Mouse (Mus musculus): ENCODE data around the gene Olfml2a. TPM values are rescaled to one million over a fixed set of nuclear protein-coding genes. Genes with fewer than 3 reads are reported as not detected.
A peak's percentile ranks its signal among the peaks of the same experiment; 100 is the strongest.

Gene Olfml2a
- polyA plus RNA-seq, 1 experiment from 2014 or later: 4.9 TPM

DNA sequence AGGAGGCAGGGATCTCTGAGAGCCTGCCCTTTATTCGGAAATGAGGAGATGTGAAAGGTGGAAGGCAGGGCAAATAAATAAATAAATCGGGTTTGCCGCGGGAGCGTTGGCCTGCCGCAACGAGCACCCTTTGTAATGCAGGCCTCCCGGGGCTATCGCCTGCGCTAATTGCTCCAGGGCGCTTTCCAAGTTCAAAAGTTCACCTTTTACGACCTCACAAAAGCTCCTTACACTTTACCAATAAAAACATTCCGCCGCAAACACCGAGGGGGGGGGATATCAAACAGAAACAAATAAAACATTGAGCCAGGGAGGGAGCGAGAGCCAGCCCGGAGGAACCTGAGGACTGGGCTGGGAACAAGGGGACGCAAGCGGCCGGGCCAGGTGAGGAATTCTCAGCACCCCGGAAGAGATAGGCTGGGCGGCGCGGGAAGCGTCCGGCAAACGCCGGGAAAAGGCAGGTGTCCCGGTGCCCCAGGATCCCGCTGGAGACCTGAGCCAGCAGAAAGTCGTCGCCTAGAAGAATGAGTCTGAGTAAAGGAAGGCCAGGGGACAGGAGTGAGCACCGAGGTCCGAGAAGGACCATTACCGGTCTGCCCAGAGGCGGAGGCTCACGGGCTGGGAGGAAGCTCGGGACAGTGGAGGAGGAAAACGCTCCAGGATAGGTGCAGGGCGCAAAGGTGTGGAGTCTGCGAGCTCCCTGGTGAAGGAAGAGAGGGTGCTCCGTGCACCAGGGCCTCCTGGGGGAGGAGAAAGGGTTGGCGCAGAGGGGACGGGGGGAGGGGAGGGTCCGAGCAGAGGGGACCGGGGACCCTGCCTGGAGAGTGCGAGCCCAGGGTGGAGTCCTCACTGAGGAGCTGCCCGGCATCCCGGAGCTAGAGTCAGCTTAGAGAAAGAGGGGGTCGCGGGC is 6.4 kb upstream of the Olfml2a start:
- peak overlapping the region; percentile 55 for H3K27ac ChIP-seq

DNA sequence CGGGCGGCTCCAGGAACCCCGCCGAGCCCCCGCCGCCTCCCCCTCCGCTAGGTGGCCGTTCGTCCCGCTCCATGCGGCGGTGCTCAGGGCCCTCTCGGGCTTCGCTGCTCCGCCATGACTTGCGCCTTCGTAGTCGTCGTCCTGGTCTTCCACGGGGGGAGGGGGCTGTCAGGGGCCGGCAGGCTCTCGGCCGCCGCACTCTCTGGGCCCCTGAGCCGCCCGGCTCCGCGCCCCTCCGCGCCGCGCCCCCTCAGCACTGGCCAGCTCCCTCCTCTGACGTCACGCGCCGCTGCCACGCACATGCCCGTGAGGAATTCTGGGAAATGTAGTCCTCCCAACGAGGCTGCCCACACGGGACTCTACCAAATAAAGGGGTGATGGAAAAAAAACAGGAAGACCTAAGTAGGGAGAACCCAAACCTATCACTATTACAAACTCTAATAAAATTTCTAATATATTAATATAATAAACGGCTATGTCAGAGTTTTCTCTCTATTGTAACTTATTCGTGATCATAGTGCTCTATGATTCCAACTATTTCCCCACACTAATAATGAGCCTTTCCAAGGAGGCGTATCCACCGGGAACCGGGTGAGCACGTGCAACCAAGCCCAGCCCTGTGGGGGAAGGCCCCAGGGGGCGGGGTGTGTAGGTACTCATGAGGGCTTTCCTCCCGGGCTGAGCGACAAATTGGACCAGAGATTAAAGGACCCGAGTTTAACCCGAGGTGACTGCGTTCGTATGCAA is 5.5 kb upstream of the Olfml2a start:
- peak; percentile 94 for ATAC-seq (ENCODE audit: low FRiP score)
- peaks cover 17% of the 10 kb centered on the region for H3K4me1 ChIP-seq
- peak overlapping the region; percentile 82 for H3K4me3 ChIP-seq
- under 1% methylated on average over 41 of the region's 53 CpGs for WGBS
- H3K4me2 ChIP-seq (replicated peaks): peak overlapping the region; percentile 94
- peak overlapping the region; percentile 86 for H3K9ac ChIP-seq
- H3K27me3 ChIP-seq: no peaks in the 10 kb centered on the region
- H3K9me3 ChIP-seq (replicated peaks): no peaks in the 10 kb centered on the region
- H3K27ac ChIP-seq: peak overlapping the region; percentile 55
- H3K36me3 ChIP-seq: no peaks in the 10 kb centered on the region

More for the DNA sequence above, 6.4 kb upstream of the Olfml2a start:
- Histone ChIP-seq H3K4me2 (replicated peaks) (peak overlapping the region; percentile 94), H3K9me3 (replicated peaks) (no peaks in the 10 kb centered on the region), H3K9ac (peak overlapping the region; percentile 86), H3K36me3 (no peaks in the 10 kb centered on the region), H3K27me3 (no peaks in the 10 kb centered on the region), H3K4me3 (peak overlapping the region; percentile 82), H3K4me1 (peaks cover 16% of the 10 kb centered on the region)
- under 1% methylated on average over 51 of the region's 51 CpGs for WGBS
- peak; percentile 73 for ATAC-seq (ENCODE audit: low FRiP score)

DNA sequence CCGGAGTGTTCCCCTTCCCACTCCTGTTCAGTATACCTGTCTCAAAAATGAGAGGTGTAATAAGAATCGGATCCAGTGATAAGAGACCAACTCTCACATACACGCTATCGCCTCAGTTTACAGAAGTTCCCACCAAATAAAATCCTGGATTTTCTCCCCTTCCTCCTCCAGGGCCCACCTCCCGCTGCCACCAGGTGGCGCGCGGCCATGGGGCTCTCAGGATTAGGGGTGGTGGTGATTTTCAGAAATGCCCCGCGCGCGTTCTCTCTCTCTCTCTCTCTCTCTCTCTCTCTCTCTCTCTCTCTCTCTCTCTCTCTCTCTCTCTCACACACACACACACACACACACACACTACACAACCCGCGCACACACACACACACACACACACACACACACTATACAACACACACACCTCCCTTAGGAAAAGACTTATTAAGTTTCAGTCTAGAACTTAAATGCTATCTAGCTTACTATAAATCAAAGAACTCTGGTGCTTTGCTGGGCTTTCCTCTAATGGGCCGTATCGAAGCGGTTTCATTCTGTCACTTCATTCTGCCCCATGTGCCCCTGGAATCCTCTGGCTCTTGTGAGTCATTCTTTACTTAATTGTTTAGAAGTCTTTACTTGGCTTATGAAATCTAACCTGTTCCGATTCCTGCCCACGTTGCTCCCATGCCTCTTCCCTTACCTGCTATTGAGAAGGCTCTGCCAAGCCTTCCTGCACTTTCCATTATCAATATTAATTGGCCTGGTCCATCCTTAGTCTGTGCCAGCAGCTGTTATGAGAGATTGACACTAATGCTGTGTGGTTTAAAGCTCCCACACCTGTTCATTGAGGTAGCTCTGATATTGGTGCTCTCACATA is 4.4 kb upstream of the Olfml2a start, which contains the start of gene Nr6a1:
Gene Nr6a1, minus strand, starts transcription at position 574 of the 865 bp plus-strand sequence.
- Histone ChIP-seq H3K4me2 (replicated peaks) (peak within 1 kb of the TSS; percentile 94), H3K36me3 (no peaks in the 10 kb centered on the region), H3K9ac (no peak within 1 kb of the TSS), H3K9me3 (replicated peaks) (no peaks in the 10 kb centered on the region), H3K4me3 (peak within 1 kb of the TSS; percentile 42), H3K4me1 (peaks cover 23% of the 10 kb centered on the region), H3K27ac (no peak within 1 kb of the TSS), H3K27me3 (peaks cover 3% of the 10 kb centered on the region; the same call in 1 of the 2 replicates)
- peak; percentile 52 for ATAC-seq (ENCODE audit: low FRiP score)
- WGBS: 10% methylated on average over 18 of the region's 19 CpGs

DNA sequence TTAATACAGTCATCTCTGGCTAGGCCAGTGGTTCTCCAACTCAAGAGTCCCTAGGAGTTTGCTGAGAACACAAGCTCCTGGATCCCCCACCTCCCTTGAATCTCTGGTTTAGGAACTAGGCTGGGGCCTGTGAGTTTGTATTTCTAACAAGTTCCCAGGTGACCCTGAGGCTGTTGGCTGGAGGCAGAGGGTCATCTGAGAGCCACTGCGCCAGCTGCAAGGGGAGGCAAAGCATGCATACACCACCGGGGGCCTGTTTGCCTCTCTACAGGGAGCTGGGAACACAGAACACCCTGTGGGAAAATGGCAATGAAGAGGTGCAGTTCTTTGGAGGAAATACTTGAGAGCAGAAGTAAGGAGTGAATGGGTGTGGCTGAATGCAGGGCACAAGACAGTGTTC is 1.5 kb upstream of the Olfml2a start:
- no peaks in the 10 kb centered on the region for H3K9me3 ChIP-seq (replicated peaks)
- no peak for ATAC-seq (ENCODE audit: low FRiP score)
- no peak overlapping the region for H3K9ac ChIP-seq
- peaks cover 20% of the 10 kb centered on the region for H3K4me1 ChIP-seq
- WGBS: 63% methylated on average over 2 of the region's 2 CpGs
- no peak overlapping the region for H3K4me2 ChIP-seq (replicated peaks)
- H3K27me3 ChIP-seq: peaks cover 3% of the 10 kb centered on the region; the same call in 1 of the 2 replicates
- no peak overlapping the region for H3K4me3 ChIP-seq
- H3K36me3 ChIP-seq: no peaks in the 10 kb centered on the region
- no peak overlapping the region for H3K27ac ChIP-seq

DNA sequence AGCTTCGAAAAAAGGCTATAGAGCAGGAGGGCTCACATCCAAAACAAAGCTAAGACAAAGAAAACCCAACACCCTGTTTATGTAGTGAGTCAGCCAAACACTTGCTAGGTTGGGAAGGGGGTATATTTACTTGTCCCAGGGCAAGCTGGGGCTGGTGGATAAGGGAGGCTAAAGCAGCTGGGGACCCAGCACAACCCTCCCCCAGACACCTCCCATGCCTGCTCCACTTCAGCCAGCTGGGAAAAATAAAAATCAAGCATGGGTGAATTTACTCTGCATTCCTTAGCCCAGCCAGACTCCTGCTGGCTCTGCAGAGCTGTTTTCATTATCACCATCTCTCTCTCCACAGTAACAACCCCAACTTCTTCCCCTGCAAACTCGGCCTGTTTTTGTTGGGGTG is 2.2 kb downstream of the Olfml2a start:
- H3K9me3 ChIP-seq (replicated peaks): no peaks in the 10 kb centered on the region
- H3K36me3 ChIP-seq: no peaks in the 10 kb centered on the region
- no peak overlapping the region for H3K9ac ChIP-seq
- peaks cover 20% of the 10 kb centered on the region for H3K4me1 ChIP-seq
- ATAC-seq (ENCODE audit: low FRiP score): no peak
- peaks cover 3% of the 10 kb centered on the region; the same call in 1 of the 2 replicates for H3K27me3 ChIP-seq
- no peak overlapping the region for H3K4me3 ChIP-seq
- H3K4me2 ChIP-seq (replicated peaks): no peak overlapping the region
- WGBS: 9% methylated on average over 2 of the region's 2 CpGs
- no peak overlapping the region; the same call in 1 of the 2 replicates for H3K27ac ChIP-seq

DNA sequence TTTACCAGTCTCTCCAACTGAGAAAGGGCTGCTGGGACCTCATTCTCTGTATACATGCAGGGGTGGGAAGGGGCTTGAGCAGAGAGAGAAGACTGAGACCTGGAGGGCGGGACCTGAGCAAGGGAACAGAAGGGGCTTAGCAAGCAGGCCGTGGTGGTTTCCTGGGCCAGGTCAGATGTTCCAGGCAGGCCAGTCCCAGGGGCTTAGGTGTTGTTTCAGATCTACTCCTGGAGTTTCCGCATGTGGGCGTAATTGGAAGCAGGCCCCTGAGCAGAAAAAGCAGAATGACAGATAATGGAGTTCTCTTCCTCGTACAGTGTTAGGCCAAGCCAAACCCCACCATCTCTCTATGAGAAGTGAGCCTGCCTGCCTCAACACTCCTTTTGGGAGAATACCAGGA is 3.2 kb downstream of the Olfml2a start:
- WGBS: 56% methylated on average over 5 of the region's 5 CpGs
- H3K27ac ChIP-seq: 0 out of 2 replicates have a peak overlapping the region, but pooled peaks have one; percentile 1
- peaks cover 20% of the 10 kb centered on the region for H3K4me1 ChIP-seq
- H3K36me3 ChIP-seq: no peaks in the 10 kb centered on the region
- H3K9me3 ChIP-seq (replicated peaks): no peaks in the 10 kb centered on the region
- no peak overlapping the region for H3K4me3 ChIP-seq
- no peak overlapping the region for H3K9ac ChIP-seq
- H3K4me2 ChIP-seq (replicated peaks): no peak overlapping the region
- no peak for ATAC-seq (ENCODE audit: low FRiP score)
- peaks cover 3% of the 10 kb centered on the region; the same call in 1 of the 2 replicates for H3K27me3 ChIP-seq

DNA sequence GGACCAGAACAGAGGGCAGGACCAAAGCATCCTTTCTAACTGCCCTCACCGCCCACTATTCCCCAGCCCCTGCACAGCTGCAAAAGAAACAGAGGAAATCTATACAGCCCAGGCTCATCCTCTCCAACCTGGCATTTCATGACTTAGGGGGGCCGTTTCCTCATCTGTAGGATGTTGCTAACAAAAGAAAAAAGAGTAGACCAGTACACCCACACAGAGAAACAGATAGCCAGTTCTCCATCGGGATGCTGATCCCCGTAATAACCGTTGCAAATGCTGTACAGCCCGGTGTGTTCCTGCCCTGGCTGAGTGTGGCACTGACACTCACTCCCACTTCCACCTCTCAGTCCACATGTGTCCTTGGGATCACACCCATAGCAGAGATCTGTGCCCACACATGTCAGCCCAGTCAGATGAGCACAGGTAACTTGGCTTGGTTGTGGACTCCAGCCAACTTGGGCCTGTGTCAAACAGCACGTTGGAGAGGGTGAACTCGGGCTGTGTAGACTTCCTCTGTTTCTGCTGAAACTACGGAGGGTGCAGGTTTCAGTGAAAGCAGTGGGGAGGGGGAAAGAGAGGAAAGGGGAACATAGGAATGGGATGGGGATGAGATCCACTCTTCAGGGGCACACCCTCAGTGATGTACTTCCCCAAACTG is 5.1 kb downstream of the Olfml2a start:
- no peak for ATAC-seq (ENCODE audit: low FRiP score)

DNA sequence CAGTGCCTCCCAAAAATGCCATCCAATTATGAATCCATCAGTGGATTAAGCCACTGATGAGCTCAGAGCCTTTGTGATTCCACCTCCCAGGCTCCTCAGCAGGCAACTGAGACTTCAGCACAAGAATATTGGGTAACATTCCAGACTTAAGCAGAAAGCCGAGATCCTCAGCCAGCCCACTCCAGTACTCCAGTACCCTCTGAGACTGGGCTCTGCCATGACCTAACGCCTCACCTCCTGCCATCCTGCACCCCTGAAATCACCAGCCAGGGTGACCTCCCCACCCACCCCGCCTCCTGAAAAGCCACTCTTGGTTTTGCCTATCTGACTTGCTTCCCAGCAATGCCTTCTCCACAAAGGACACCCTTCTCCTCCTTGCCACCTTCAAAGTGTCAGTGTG is 5.6 kb downstream of the Olfml2a start:
- no peaks in the 10 kb centered on the region for H3K9me3 ChIP-seq (replicated peaks)
- H3K4me2 ChIP-seq (replicated peaks): no peak overlapping the region
- no peak overlapping the region for H3K4me3 ChIP-seq
- no peaks in the 10 kb centered on the region for H3K36me3 ChIP-seq
- no peak overlapping the region; the same call in 1 of the 2 replicates for H3K9ac ChIP-seq
- H3K27me3 ChIP-seq: no peaks in the 10 kb centered on the region
- ATAC-seq (ENCODE audit: low FRiP score): no peak
- WGBS: 68% methylated on average over 3 of the region's 3 CpGs
- no peak overlapping the region for H3K27ac ChIP-seq
- peaks cover 8% of the 10 kb centered on the region; the same call in 1 of the 2 replicates for H3K4me1 ChIP-seq

More for the DNA sequence above, 5.1 kb downstream of the Olfml2a start:
- H3K9ac ChIP-seq: no peak overlapping the region
- no peaks in the 10 kb centered on the region for H3K9me3 ChIP-seq (replicated peaks)
- H3K4me3 ChIP-seq: no peak overlapping the region
- peaks cover 3% of the 10 kb centered on the region; the same call in 1 of the 2 replicates for H3K27me3 ChIP-seq
- H3K4me2 ChIP-seq (replicated peaks): no peak overlapping the region
- no peak overlapping the region for H3K27ac ChIP-seq
- no peaks in the 10 kb centered on the region for H3K36me3 ChIP-seq
- H3K4me1 ChIP-seq: peaks cover 11% of the 10 kb centered on the region; the same call in 1 of the 2 replicates
- 77% methylated on average over 9 of the region's 9 CpGs for WGBS

DNA sequence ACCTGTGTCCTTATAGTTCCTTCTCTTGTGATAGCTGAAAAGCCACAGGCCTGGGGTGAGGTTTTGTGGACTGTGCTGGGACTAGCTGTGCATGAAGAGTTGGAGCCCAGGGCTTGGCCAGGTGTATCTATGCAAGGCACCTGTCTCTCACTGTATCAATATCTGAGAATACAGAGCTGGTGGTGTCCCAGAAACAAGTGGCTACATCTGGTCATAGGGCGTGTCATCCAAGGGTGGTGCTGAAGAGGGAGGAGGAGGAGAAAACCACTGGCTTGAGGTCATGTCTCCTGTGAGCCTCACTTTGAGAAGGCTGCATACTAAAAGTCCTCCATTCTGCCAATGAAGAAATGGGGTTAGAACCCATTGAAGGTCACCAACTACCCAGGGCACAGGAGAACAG is 6.2 kb downstream of the Olfml2a start:
- Histone ChIP-seq H3K4me1 (peaks cover 8% of the 10 kb centered on the region; the same call in 1 of the 2 replicates), H3K9me3 (replicated peaks) (no peaks in the 10 kb centered on the region), H3K4me3 (no peak overlapping the region), H3K27me3 (no peaks in the 10 kb centered on the region), H3K27ac (no peak overlapping the region), H3K9ac (no peak overlapping the region), H3K36me3 (no peaks in the 10 kb centered on the region), H3K4me2 (replicated peaks) (no peak overlapping the region)
- ATAC-seq (ENCODE audit: low FRiP score): no peak
- WGBS: 86% methylated on average over 1 of the region's 1 CpGs

DNA sequence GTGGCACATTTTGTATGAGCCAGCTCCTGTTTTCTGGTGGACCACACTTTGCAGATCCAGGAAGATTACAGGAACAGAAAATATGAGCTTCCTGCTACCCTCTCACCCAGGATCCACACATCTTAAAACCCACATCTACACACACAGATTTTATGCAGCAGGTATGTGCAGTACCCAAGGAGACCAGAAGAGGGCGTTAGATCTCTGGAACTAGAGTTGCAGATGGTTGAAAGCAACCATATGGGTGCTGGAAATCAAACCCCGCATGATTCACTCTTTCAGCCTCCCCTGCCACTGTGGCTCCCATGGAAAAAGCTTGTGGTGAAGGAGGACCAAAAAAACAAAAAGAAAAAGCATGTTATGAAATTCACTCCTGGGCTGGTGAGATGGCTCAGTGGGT is 7.3 kb downstream of the Olfml2a start:
- no peak overlapping the region for H3K4me3 ChIP-seq
- no peaks in the 10 kb centered on the region for H3K27me3 ChIP-seq
- peaks cover 8% of the 10 kb centered on the region; the same call in 1 of the 2 replicates for H3K4me1 ChIP-seq
- H3K9ac ChIP-seq: no peak overlapping the region
- H3K9me3 ChIP-seq (replicated peaks): no peaks in the 10 kb centered on the region
- H3K4me2 ChIP-seq (replicated peaks): no peak overlapping the region
- H3K36me3 ChIP-seq: no peaks in the 10 kb centered on the region
- 68% methylated on average over 2 of the region's 2 CpGs for WGBS
- ATAC-seq (ENCODE audit: low FRiP score): no peak
- no peak overlapping the region for H3K27ac ChIP-seq

DNA sequence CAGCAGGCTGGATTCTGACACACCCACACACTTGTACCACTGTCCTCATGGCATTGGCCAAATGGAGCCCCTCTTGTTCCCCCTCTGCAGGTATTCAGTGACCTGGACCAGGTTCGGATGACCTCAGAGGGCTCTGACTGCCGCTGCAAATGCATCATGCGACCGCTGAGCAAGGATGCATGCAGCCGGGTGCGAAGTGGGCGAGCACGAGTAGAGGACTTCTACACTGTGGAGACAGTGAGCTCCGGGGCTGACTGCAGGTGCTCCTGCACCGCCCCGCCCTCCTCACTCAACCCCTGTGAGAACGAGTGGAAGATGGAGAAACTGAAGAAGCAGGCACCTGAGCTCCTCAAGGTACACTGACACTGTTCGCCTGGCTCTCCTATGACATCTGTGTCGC is 9.6 kb downstream of the Olfml2a start:
- Histone ChIP-seq H3K9me3 (replicated peaks) (no peaks in the 10 kb centered on the region), H3K4me2 (replicated peaks) (no peak overlapping the region), H3K9ac (no peak overlapping the region), H3K4me3 (no peak overlapping the region), H3K4me1 (no peaks in the 10 kb centered on the region), H3K27me3 (no peaks in the 10 kb centered on the region), H3K27ac (no peak overlapping the region), H3K36me3 (no peaks in the 10 kb centered on the region)
- 88% methylated on average over 14 of the region's 14 CpGs for WGBS
- no peak for ATAC-seq (ENCODE audit: low FRiP score)

Measured in hindbrain, embryonic 12.5 days (tissue).